Mouse (Mus musculus): Measurements from ENCODE around the gene Msx2. TPM values are rescaled to one million over a fixed set of nuclear protein-coding genes. Genes with fewer than 3 reads are reported as not detected.

The Msx2 gene
- 0.49 and 0.84 TPM in 2 replicates for polyA plus RNA-seq (2012; rRNA removed)

DNA sequence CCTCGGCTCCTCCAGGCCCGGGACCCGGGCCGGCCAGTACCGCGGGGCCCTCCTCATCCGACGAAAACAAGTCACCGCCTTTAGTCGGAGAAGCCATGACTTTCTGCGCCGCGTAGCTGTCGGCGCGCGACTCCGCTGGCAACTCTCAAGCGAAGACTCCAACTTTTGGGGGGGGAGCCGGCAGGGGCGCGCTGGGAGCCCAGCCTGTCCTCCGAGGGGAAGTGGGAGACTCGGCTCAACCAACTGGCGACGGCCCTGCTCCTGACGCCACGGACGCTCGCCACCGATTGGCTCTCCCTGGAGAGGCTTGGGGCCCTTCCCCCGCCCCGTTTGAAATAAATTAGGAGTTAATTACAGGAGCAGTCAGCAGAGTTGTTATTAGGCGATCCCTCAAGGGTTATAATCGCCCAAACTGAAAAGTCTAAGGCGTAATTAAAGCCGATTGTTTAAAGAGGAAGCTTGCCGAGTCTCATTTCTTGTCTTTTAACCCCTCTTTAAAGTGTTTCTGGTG is at the start of gene Msx2:
TSS of gene Msx2 (minus strand) at position 461 of the 511 bp plus-strand sequence.

Other genes starting within 250 kb of the Msx2 start
- gene Ror2, start 186.9 kb downstream of the Msx2 start, polyA plus RNA-seq (2012; rRNA removed): 3.0 and 3.1 TPM in 2 replicates
- 25.9 and 27.8 TPM in 2 replicates for gene Sptlc1, start 95.7 kb downstream of the Msx2 start, polyA plus RNA-seq (2012; rRNA removed)